Mouse (Mus musculus): Measurements from ENCODE around the gene Fhad1.

- no peak for TF ChIP-seq POLR2A (IDR thresholded peaks at IDR 0.05; ENCODE audit: insufficient read depth, low read length)
- no peak for TF ChIP-seq CTCF (IDR thresholded peaks at IDR 0.05; ENCODE audit: low read depth, low read length)
- no peak for TF ChIP-seq EP300 (IDR thresholded peaks at IDR 0.05; ENCODE audit: insufficient read depth, low read depth, low read length)
These were observed 6.7 kb downstream of the Fhad1 start for GRCm38 (mm10) chr4:142008206-142008605.

Data from ES-Bruce4 (cell line).